Mouse (Mus musculus): ENCODE measurements around the gene Serpinb6a. TPM values are rescaled to one million over a fixed set of nuclear protein-coding genes. Genes with fewer than 3 reads are reported as not detected.

Gene Serpinb6a
- polyA plus RNA-seq, 1 experiment, result not detected

DNA sequence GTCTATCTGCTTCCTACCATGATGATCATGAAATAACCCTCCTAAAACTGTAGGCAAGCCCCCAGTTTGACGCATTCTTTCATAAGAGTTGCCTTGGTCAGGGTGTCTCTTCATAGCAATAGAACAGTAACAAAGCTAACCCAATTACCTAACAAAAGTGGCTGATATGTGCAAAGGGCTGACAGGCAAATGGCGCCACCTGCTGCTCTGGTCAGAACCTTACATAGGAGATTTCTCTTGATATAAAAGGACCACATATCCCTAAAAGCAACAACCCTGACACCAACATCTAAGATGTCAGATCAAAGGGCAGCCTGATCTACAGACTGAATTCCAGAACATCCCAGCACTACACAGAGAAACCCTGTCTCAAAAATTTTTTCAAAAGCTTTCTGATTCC, 108.4 kb downstream of the Serpinb6a start:
- Histone ChIP-seq H3K4me3 (ENCODE audit: insufficient read depth, low read depth, low read length) (no peak overlapping the region), H3K4me1 (ENCODE audit: control insufficient read depth, insufficient read depth, low read length) (no peaks in the 10 kb centered on the region), H3K27ac (ENCODE audit: insufficient read depth, low read depth, low read length) (no peak overlapping the region)
- 42% methylated on average over 2 of the region's 2 CpGs for WGBS
- TF ChIP-seq POLR2A (IDR thresholded peaks at IDR 0.05; ENCODE audit: insufficient read depth, low read depth, low read length), result no peak
- TF ChIP-seq CTCF (IDR thresholded peaks at IDR 0.05; ENCODE audit: insufficient read depth, low read depth, low read length), result no peak

Other genes starting within 250 kb of the Serpinb6a start
- gene Serpinb6e, start 159.4 kb downstream of the Serpinb6a start, polyA plus RNA-seq (2012; ENCODE audit: insufficient read depth, insufficient read length, low replicate concordance, missing spikeins), result not detected in 2 replicates
- gene Serpinb6c, start 97.1 kb downstream of the Serpinb6a start, polyA plus RNA-seq (2012; ENCODE audit: insufficient read depth, insufficient read length, low replicate concordance, missing spikeins), result not detected in 2 replicates
- gene Nqo2, start 38.1 kb downstream of the Serpinb6a start, polyA plus RNA-seq (2012; ENCODE audit: insufficient read depth, insufficient read length, low replicate concordance, missing spikeins), result not detected in 2 replicates
- gene Ripk1, start 431 bp downstream of the Serpinb6a start, polyA plus RNA-seq (2012; ENCODE audit: insufficient read depth, insufficient read length, low replicate concordance, missing spikeins), result not detected in 2 replicates
- not detected in 2 replicates for gene Bphl, start 34.8 kb upstream of the Serpinb6a start, polyA plus RNA-seq (2012; ENCODE audit: insufficient read depth, insufficient read length, low replicate concordance, missing spikeins)
- not detected in 2 replicates for gene Tubb2a, start 75.2 kb upstream of the Serpinb6a start, polyA plus RNA-seq (2012; ENCODE audit: insufficient read depth, insufficient read length, low replicate concordance, missing spikeins)
- gene Tubb2b, start 127.7 kb upstream of the Serpinb6a start, polyA plus RNA-seq (2012; ENCODE audit: insufficient read depth, insufficient read length, low replicate concordance, missing spikeins), result not detected in 2 replicates
- not detected in 2 replicates for gene Psmg4, start 160.2 kb upstream of the Serpinb6a start, polyA plus RNA-seq (2012; ENCODE audit: insufficient read depth, insufficient read length, low replicate concordance, missing spikeins)

Measured in olfactory bulb, adult 2 months (tissue).